Mouse (Mus musculus): ENCODE data around the gene Gnmt. TPM values are rescaled to one million over a fixed set of nuclear protein-coding genes. Genes with fewer than 3 reads are reported as not detected.

Gene Gnmt
- polyA plus RNA-seq, 1 experiment: 54.3 TPM

- H3K4me1 ChIP-seq (ENCODE audit: control insufficient read depth, insufficient read depth, low read length): no peaks in the 10 kb centered on the region
- no peaks in the 10 kb centered on the region for H3K27me3 ChIP-seq (replicated peaks; ENCODE audit: control insufficient read depth, insufficient read depth, low read length)
- no peaks in the 10 kb centered on the region for H3K36me3 ChIP-seq (ENCODE audit: control insufficient read depth, insufficient read depth, low read length)
- DNase-seq: peak; percentile 35
- 71% methylated on average over 9 of the region's 9 CpGs for WGBS
- TF ChIP-seq CTCF (conservative IDR thresholded peaks at IDR 0.05; ENCODE audit: insufficient read depth, insufficient read length, low read depth, low read length) (no peak), POLR2A (IDR thresholded peaks at IDR 0.05; ENCODE audit: low read depth, low read length) (no peak)
- no peak overlapping the region for H3K4me3 ChIP-seq (ENCODE audit: insufficient read depth, low read depth, low read length)
- no peak overlapping the region for H3K27ac ChIP-seq (ENCODE audit: insufficient read depth, low read depth, low read length)
These were observed 14.0 kb upstream of the Gnmt start for GRCm38 (mm10) chr17:46742986-46743385.

- WGBS: 94% methylated on average over 6 of the region's 6 CpGs
- no peaks in the 10 kb centered on the region for H3K36me3 ChIP-seq (ENCODE audit: control insufficient read depth, insufficient read depth, low read length)
These were observed 12.3 kb upstream of the Gnmt start for GRCm38 (mm10) chr17:46741305-46741704.

GRCm38 (mm10) chr17:46736160-46736559 lies 7.2 kb upstream of the Gnmt start:
- Histone ChIP-seq H3K4me3 (ENCODE audit: insufficient read depth, low read depth, low read length) (no peak overlapping the region), H3K4me1 (ENCODE audit: control insufficient read depth, insufficient read depth, low read length) (no peaks in the 10 kb centered on the region), H3K27ac (ENCODE audit: insufficient read depth, low read depth, low read length) (no peak overlapping the region), H3K36me3 (ENCODE audit: control insufficient read depth, insufficient read depth, low read length) (no peaks in the 10 kb centered on the region), H3K27me3 (replicated peaks; ENCODE audit: control insufficient read depth, insufficient read depth, low read length) (no peaks in the 10 kb centered on the region)
- peak; percentile 20 for DNase-seq
- TF ChIP-seq CTCF (conservative IDR thresholded peaks at IDR 0.05; ENCODE audit: insufficient read depth, insufficient read length, low read depth, low read length): peak; percentile 67
- no peak for TF ChIP-seq POLR2A (IDR thresholded peaks at IDR 0.05; ENCODE audit: low read depth, low read length)
- WGBS: 63% methylated on average over 10 of the region's 10 CpGs

More at GRCm38 (mm10) chr17:46741305-46741704, 12.3 kb upstream of the Gnmt start:
- Histone ChIP-seq H3K27ac (ENCODE audit: insufficient read depth, low read depth, low read length) (no peak overlapping the region), H3K4me1 (ENCODE audit: control insufficient read depth, insufficient read depth, low read length) (no peaks in the 10 kb centered on the region), H3K27me3 (replicated peaks; ENCODE audit: control insufficient read depth, insufficient read depth, low read length) (no peaks in the 10 kb centered on the region), H3K4me3 (ENCODE audit: insufficient read depth, low read depth, low read length) (no peak overlapping the region)
- DNase-seq: no peak
- no peak for TF ChIP-seq POLR2A (IDR thresholded peaks at IDR 0.05; ENCODE audit: low read depth, low read length)
- TF ChIP-seq CTCF (conservative IDR thresholded peaks at IDR 0.05; ENCODE audit: insufficient read depth, insufficient read length, low read depth, low read length): no peak

- Histone ChIP-seq H3K36me3 (ENCODE audit: control insufficient read depth, insufficient read depth, low read length) (no peaks in the 10 kb centered on the region), H3K4me3 (ENCODE audit: insufficient read depth, low read depth, low read length) (no peak overlapping the region), H3K27ac (ENCODE audit: insufficient read depth, low read depth, low read length) (no peak overlapping the region), H3K4me1 (ENCODE audit: control insufficient read depth, insufficient read depth, low read length) (no peaks in the 10 kb centered on the region), H3K27me3 (replicated peaks; ENCODE audit: control insufficient read depth, insufficient read depth, low read length) (no peaks in the 10 kb centered on the region)
- WGBS: 80% methylated on average over 7 of the region's 7 CpGs
- TF ChIP-seq CTCF (conservative IDR thresholded peaks at IDR 0.05; ENCODE audit: insufficient read depth, insufficient read length, low read depth, low read length) (no peak), POLR2A (IDR thresholded peaks at IDR 0.05; ENCODE audit: low read depth, low read length) (no peak)
- DNase-seq: no peak
These were observed 6.3 kb upstream of the Gnmt start for GRCm38 (mm10) chr17:46735287-46735686.

GRCm38 (mm10) chr17:46734055-46734454 lies 5.1 kb upstream of the Gnmt start:
- peaks cover 4% of the 10 kb centered on the region; the same call in 1 of the 2 replicates for H3K4me1 ChIP-seq (ENCODE audit: control insufficient read depth, insufficient read depth, low read length)
- TF ChIP-seq POLR2A (IDR thresholded peaks at IDR 0.05; ENCODE audit: low read depth, low read length) (no peak), CTCF (conservative IDR thresholded peaks at IDR 0.05; ENCODE audit: insufficient read depth, insufficient read length, low read depth, low read length) (no peak)
- WGBS: 81% methylated on average over 3 of the region's 3 CpGs
- DNase-seq: peak; percentile 22
- H3K36me3 ChIP-seq (ENCODE audit: control insufficient read depth, insufficient read depth, low read length): no peaks in the 10 kb centered on the region
- H3K27me3 ChIP-seq (replicated peaks; ENCODE audit: control insufficient read depth, insufficient read depth, low read length): no peaks in the 10 kb centered on the region
- no peak overlapping the region for H3K4me3 ChIP-seq (ENCODE audit: insufficient read depth, low read depth, low read length)
- no peak overlapping the region for H3K27ac ChIP-seq (ENCODE audit: insufficient read depth, low read depth, low read length)

GRCm38 (mm10) chr17:46728496-46728895 lies 472 bp downstream of the Gnmt start:
- no peaks in the 10 kb centered on the region for H3K27me3 ChIP-seq (replicated peaks; ENCODE audit: control insufficient read depth, insufficient read depth, low read length)
- H3K36me3 ChIP-seq (ENCODE audit: control insufficient read depth, insufficient read depth, low read length): no peaks in the 10 kb centered on the region
- peaks cover 7% of the 10 kb centered on the region; the same call in 1 of the 2 replicates for H3K4me1 ChIP-seq (ENCODE audit: control insufficient read depth, insufficient read depth, low read length)
- peak overlapping the region; percentile 47 for H3K4me3 ChIP-seq (ENCODE audit: insufficient read depth, low read depth, low read length)
- TF ChIP-seq POLR2A (IDR thresholded peaks at IDR 0.05; ENCODE audit: low read depth, low read length): no peak
- TF ChIP-seq CTCF (conservative IDR thresholded peaks at IDR 0.05; ENCODE audit: insufficient read depth, insufficient read length, low read depth, low read length): no peak
- DNase-seq: no peak
- no peak overlapping the region; the same call in 1 of the 2 replicates for H3K27ac ChIP-seq (ENCODE audit: insufficient read depth, low read depth, low read length)
- WGBS: 43% methylated on average over 11 of the region's 11 CpGs

- WGBS: 42% methylated on average over 6 of the region's 6 CpGs
These were observed 947 bp downstream of the Gnmt start for GRCm38 (mm10) chr17:46728021-46728420.

More at GRCm38 (mm10) chr17:46728021-46728420, 947 bp downstream of the Gnmt start:
- Histone ChIP-seq H3K4me3 (ENCODE audit: insufficient read depth, low read depth, low read length) (no peak overlapping the region), H3K36me3 (ENCODE audit: control insufficient read depth, insufficient read depth, low read length) (peaks cover 2% of the 10 kb centered on the region; the same call in 1 of the 2 replicates), H3K4me1 (ENCODE audit: control insufficient read depth, insufficient read depth, low read length) (peaks cover 7% of the 10 kb centered on the region; the same call in 1 of the 2 replicates), H3K27ac (ENCODE audit: insufficient read depth, low read depth, low read length) (no peak overlapping the region), H3K27me3 (replicated peaks; ENCODE audit: control insufficient read depth, insufficient read depth, low read length) (no peaks in the 10 kb centered on the region)
- peak; percentile 55 for DNase-seq
- TF ChIP-seq CTCF (conservative IDR thresholded peaks at IDR 0.05; ENCODE audit: insufficient read depth, insufficient read length, low read depth, low read length) (peak; percentile 51), POLR2A (IDR thresholded peaks at IDR 0.05; ENCODE audit: low read depth, low read length) (no peak)
